Mouse (Mus musculus): ENCODE data around the gene Mbd3. TPM values are rescaled to one million over a fixed set of nuclear protein-coding genes. Genes with fewer than 3 reads are reported as not detected.

The Mbd3 gene
- polyA plus RNA-seq, 1 experiment from 2014 or later, result 163 TPM

DNA sequence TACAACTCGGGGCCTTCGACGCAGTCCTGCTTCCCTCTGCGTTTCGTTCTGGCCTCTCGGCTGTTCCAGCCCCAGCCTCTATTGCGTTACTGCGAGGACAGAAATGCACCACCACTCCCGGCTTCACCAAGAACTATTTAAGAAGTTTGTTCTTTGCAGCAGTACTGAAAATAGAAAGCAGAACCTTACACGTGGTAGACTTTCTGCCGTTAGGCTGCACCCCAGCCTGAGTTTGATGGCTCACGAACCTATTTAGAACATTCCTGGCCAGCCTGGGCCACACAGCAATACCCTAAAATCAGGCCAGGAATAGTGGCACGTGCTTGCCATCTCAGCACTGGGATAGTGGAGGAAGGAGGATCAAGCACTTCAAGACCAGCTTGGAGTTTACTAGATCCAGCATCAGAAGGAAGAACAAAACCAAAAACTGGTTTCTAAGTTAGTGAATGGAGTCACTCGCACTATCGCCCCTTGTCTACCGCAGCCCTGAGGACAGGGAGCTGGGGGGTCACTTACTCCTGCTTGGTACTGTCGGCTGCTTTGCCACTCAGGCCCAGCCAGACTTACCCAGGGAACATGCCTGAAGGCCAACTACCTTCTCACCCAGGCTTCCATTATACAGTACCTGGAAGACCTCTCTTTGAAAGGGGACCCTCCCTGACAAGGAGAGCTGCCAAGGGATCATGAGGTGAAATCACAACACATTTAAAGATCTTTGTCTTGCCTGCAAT lies 788 bp upstream of the Mbd3 start:
- Histone ChIP-seq H3K36me3 (ENCODE audit: insufficient read depth, low read length) (peaks cover 22% of the 10 kb centered on the region), H3K27ac (peak overlapping the region; percentile 91)
- 15% methylated on average over 17 of the region's 17 CpGs for WGBS

GRCm38 (mm10) chr10:80398719-80399190 lies 595 bp downstream of the Mbd3 start:
- H3K4me1 ChIP-seq (replicated peaks; ENCODE audit: insufficient read depth, low read length), result peaks cover 14% of the 10 kb centered on the region
- peak overlapping the region; percentile 75 for H3K4me3 ChIP-seq (replicated peaks; ENCODE audit: low read depth, low read length)
- peak overlapping the region; percentile 91 for H3K9ac ChIP-seq (ENCODE audit: low read depth, low read length)
- H3K27ac ChIP-seq, result peak overlapping the region; percentile 98
- no peaks in the 10 kb centered on the region for H3K27me3 ChIP-seq (ENCODE audit: insufficient read depth, low read length)
- ATAC-seq (replicated peaks; ENCODE audit: low FRiP score, low read depth) (peak; percentile 83), DNase-seq (ENCODE audit: low spot score) (peak; percentile 98)
- no peaks in the 10 kb centered on the region for H3K9me3 ChIP-seq (replicated peaks; ENCODE audit: low read length)
- H3K36me3 ChIP-seq (ENCODE audit: insufficient read depth, low read length), result peaks cover 34% of the 10 kb centered on the region
- TF ChIP-seq CTCF (IDR thresholded peaks at IDR 0.05; ENCODE audit: low read depth), result no peak
- WGBS, result under 1% methylated on average over 58 of the region's 59 CpGs
- peak overlapping the region; percentile 83 for H3K4me2 ChIP-seq (ENCODE audit: low read length)

More for the DNA sequence above, 788 bp upstream of the Mbd3 start:
- no peak for DNase-seq (ENCODE audit: low spot score)
- peak overlapping the region; percentile 83 for H3K4me2 ChIP-seq (ENCODE audit: low read length)
- H3K4me3 ChIP-seq (replicated peaks; ENCODE audit: low read depth, low read length), result peak overlapping the region; percentile 37
- ATAC-seq (replicated peaks; ENCODE audit: low FRiP score, low read depth), result no peak
- TF ChIP-seq CTCF (IDR thresholded peaks at IDR 0.05; ENCODE audit: low read depth), result no peak
- peaks cover 14% of the 10 kb centered on the region for H3K4me1 ChIP-seq (replicated peaks; ENCODE audit: insufficient read depth, low read length)
- H3K9me3 ChIP-seq (replicated peaks; ENCODE audit: low read length), result no peaks in the 10 kb centered on the region
- no peaks in the 10 kb centered on the region for H3K27me3 ChIP-seq (ENCODE audit: insufficient read depth, low read length)
- H3K9ac ChIP-seq (ENCODE audit: low read depth, low read length), result peak overlapping the region; percentile 67

DNA sequence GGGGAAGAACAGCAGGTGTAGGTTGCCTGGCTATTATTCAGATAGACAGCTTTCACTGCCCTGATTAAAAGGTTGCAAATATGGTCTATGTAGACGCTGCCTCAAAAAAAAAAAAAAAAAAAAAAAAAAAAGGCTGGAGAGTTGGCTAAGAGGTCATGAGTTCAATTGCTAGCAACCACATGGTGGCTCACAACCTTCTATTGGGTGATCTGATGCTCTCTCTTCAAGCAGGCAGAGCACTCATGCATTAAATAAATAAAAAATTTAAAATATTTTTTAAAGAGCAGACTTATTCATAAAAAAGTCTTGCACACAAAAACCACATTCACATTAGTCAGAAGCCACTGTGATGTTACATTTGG lies 1.2 kb downstream of the Mbd3 start:
- TF ChIP-seq CTCF (IDR thresholded peaks at IDR 0.05; ENCODE audit: low read depth), result no peak
- Histone ChIP-seq H3K4me3 (replicated peaks; ENCODE audit: low read depth, low read length) (peak overlapping the region; percentile 75), H3K9me3 (replicated peaks; ENCODE audit: low read length) (no peaks in the 10 kb centered on the region), H3K27ac (peak overlapping the region; percentile 98), H3K9ac (ENCODE audit: low read depth, low read length) (peak overlapping the region; percentile 91), H3K4me2 (ENCODE audit: low read length) (peak overlapping the region; percentile 83), H3K27me3 (ENCODE audit: insufficient read depth, low read length) (no peaks in the 10 kb centered on the region), H3K36me3 (ENCODE audit: insufficient read depth, low read length) (peaks cover 30% of the 10 kb centered on the region), H3K4me1 (replicated peaks; ENCODE audit: insufficient read depth, low read length) (peaks cover 14% of the 10 kb centered on the region)
- ATAC-seq (replicated peaks; ENCODE audit: low FRiP score, low read depth) (no peak), DNase-seq (ENCODE audit: low spot score) (peak; percentile 38)
- WGBS, result 0% methylated on average over 1 of the region's 1 CpGs

DNA sequence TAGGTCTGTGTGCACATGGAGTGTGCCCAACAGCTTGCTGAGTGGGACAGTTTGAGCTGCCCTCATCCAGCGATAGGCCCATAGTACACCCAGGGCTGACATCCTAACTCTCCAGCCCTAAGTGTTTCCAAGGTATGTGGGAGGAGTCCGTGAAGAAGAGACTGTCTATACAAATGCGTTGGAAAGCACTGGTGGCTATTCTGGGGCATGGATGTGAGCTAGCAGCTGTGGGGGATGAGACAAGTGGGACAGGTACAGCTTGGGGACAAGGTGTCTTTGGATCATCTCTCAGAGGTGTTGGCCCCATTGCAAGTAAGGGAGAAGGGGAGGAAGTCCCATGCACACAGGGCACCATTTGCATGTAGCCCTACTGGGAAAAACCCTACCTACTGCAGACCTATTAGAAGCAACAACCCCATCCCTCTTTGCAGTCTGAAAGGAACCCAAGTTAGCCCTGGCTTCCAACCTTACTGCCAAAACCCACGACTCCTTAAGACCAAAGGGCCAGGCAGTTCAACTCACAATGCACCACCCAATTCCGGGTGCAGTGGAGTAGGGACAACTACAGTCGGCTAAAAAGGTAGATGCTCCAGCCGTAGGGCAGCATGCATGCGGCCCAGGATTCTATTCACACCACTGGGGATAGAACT lies 1.7 kb downstream of the Mbd3 start:
- Histone ChIP-seq H3K4me1 (replicated peaks; ENCODE audit: insufficient read depth, low read length) (peaks cover 14% of the 10 kb centered on the region), H3K36me3 (ENCODE audit: insufficient read depth, low read length) (peaks cover 30% of the 10 kb centered on the region), H3K9me3 (replicated peaks; ENCODE audit: low read length) (no peaks in the 10 kb centered on the region), H3K27me3 (ENCODE audit: insufficient read depth, low read length) (no peaks in the 10 kb centered on the region), H3K9ac (ENCODE audit: low read depth, low read length) (peak overlapping the region; percentile 91; the same call in 1 of the 2 replicates), H3K27ac (peak overlapping the region; percentile 98), H3K4me3 (replicated peaks; ENCODE audit: low read depth, low read length) (peak overlapping the region; percentile 75), H3K4me2 (ENCODE audit: low read length) (peak overlapping the region; percentile 83)
- TF ChIP-seq CTCF (IDR thresholded peaks at IDR 0.05; ENCODE audit: low read depth), result no peak
- no peak for DNase-seq (ENCODE audit: low spot score)
- ATAC-seq (replicated peaks; ENCODE audit: low FRiP score, low read depth), result no peak
- WGBS, result 29% methylated on average over 8 of the region's 8 CpGs

- TF ChIP-seq CTCF (IDR thresholded peaks at IDR 0.05; ENCODE audit: low read depth), result no peak
- DNase-seq (ENCODE audit: low spot score) (no peak), ATAC-seq (replicated peaks; ENCODE audit: low FRiP score, low read depth) (no peak)
- H3K9me3 ChIP-seq (replicated peaks; ENCODE audit: low read length), result no peaks in the 10 kb centered on the region
- peak overlapping the region; percentile 91; the same call in 1 of the 2 replicates for H3K9ac ChIP-seq (ENCODE audit: low read depth, low read length)
- H3K4me2 ChIP-seq (ENCODE audit: low read length), result peak overlapping the region; percentile 83; the same call in 1 of the 2 replicates
- 83% methylated on average over 11 of the region's 11 CpGs for WGBS
- H3K4me1 ChIP-seq (replicated peaks; ENCODE audit: insufficient read depth, low read length), result peaks cover 14% of the 10 kb centered on the region
- no peaks in the 10 kb centered on the region for H3K27me3 ChIP-seq (ENCODE audit: insufficient read depth, low read length)
- H3K36me3 ChIP-seq (ENCODE audit: insufficient read depth, low read length), result peaks cover 33% of the 10 kb centered on the region
- no peak overlapping the region for H3K4me3 ChIP-seq (replicated peaks; ENCODE audit: low read depth, low read length)
- H3K27ac ChIP-seq, result peak overlapping the region; percentile 98; the same call in 1 of the 2 replicates
Observed at GRCm38 (mm10) chr10:80396822-80397523, 2.4 kb downstream of the Mbd3 start.

DNA sequence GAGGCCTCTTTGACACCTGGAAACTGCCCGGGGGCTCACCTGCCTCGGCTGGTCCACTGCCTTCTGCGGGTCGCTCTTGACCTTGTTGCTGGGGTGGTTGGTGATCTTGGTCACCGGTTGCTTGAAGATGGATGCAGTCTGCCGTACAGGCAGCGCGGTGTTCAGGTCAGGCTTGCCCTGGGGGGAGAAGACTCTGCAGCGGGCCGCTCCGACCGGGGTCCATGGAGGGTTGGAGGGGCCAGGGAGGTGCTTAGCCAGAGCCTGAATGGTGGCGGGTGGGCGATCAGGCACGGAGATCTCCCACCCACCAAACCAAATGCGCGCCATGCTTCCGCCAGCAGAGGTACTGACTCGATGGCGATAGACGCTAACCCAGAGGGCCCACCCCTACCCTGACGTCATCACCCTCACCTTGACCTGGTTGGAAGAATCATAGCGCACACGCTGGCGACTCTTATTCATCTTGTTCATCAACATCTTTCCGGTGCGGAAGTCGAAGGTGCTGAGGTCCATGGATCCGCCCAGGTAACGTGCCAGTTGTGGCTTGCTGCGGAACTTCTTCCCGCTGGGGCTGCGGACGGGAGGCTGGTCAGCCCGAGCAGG lies 4.2 kb downstream of the Mbd3 start:
- no peak for DNase-seq (ENCODE audit: low spot score)
- no peak for ATAC-seq (replicated peaks; ENCODE audit: low FRiP score, low read depth)
- no peak overlapping the region; the same call in 1 of the 2 replicates for H3K27ac ChIP-seq
- H3K4me2 ChIP-seq (ENCODE audit: low read length), result no peak overlapping the region
- H3K4me3 ChIP-seq (replicated peaks; ENCODE audit: low read depth, low read length), result no peak overlapping the region
- TF ChIP-seq CTCF (IDR thresholded peaks at IDR 0.05; ENCODE audit: low read depth), result no peak
- H3K36me3 ChIP-seq (ENCODE audit: insufficient read depth, low read length), result peaks cover 43% of the 10 kb centered on the region
- peaks cover 10% of the 10 kb centered on the region for H3K4me1 ChIP-seq (replicated peaks; ENCODE audit: insufficient read depth, low read length)
- H3K9me3 ChIP-seq (replicated peaks; ENCODE audit: low read length), result no peaks in the 10 kb centered on the region
- 94% methylated on average over 35 of the region's 35 CpGs for WGBS
- H3K9ac ChIP-seq (ENCODE audit: low read depth, low read length), result no peak overlapping the region
- H3K27me3 ChIP-seq (ENCODE audit: insufficient read depth, low read length), result no peaks in the 10 kb centered on the region
